Mouse (Mus musculus): ENCODE data around the gene Cyb5r1.

The Cyb5r1 gene

DNA sequence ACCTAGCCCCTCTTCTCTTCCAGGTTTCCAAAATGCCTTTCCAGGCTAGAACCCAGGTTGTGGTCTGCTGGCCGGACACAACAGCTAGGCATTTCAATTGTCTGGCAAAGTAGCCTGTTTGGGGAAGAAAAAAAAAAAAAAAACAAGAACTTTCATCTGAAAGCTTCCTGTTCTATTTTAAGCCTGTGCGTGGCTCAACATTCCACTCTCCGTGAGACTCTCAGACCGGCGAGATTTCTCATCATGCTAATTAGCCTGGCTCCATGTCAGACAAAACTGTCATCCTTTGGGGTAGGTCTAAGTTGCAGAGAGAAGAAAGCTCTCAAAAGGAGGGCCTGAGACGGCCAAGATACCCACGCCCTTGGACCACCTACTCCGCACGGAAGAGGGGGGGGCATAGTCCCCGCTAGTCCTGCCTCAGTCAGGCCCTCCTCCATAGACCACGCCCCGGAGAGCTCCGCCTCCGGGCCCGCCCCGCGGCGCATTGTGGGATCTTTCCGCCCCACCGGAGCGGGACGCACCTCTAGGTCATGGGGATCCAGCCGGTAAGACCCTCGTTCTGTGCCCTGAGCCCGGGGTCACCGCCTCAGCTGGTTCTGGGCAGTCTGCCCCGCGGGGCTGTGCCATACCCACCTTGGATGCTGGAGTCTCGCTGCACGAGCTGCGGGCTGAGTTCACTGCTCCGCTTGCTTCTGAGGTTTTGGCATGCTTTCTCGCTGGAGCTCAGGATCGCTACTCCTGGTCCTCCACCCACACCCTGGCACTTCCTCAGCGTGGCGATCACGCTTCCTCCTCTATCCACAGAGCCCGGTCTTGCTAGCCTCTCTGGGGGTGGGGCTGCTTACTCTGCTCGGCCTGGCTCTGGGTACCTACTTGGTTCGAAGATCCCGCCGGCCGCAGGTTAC lies at the start of gene Cyb5r1:
Cyb5r1 (plus strand) TSS at position 51 of the 905 bp plus-strand sequence.
- DNase-seq (ENCODE audit: low read depth, low spot score): peak; percentile 82

GRCm38 (mm10) chr1:134357461-134357860 lies 47.9 kb upstream of the Cyb5r1 start:
- DNase-seq (ENCODE audit: low read depth, low spot score): no peak

DNA sequence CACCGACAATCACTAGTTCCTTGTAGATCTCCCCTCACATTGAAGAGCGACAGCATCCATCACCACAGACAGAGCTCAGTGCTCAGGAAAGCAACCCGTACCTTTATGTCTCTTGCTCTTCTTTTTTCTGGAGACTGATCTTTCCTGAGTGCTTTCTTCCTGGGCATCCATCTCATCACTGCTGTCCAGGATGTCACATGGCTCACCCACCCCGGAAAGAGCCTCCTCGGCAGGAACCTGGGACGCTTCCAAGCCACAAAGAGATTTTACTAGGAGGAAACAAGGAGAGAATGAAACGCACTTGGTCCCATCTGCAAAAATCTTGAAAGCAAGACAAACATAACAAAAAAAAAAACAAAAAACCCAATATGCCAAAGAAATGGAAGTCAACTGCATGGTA lies 44.7 kb upstream of the Cyb5r1 start:
- DNase-seq (ENCODE audit: low read depth, low spot score): no peak

DNA sequence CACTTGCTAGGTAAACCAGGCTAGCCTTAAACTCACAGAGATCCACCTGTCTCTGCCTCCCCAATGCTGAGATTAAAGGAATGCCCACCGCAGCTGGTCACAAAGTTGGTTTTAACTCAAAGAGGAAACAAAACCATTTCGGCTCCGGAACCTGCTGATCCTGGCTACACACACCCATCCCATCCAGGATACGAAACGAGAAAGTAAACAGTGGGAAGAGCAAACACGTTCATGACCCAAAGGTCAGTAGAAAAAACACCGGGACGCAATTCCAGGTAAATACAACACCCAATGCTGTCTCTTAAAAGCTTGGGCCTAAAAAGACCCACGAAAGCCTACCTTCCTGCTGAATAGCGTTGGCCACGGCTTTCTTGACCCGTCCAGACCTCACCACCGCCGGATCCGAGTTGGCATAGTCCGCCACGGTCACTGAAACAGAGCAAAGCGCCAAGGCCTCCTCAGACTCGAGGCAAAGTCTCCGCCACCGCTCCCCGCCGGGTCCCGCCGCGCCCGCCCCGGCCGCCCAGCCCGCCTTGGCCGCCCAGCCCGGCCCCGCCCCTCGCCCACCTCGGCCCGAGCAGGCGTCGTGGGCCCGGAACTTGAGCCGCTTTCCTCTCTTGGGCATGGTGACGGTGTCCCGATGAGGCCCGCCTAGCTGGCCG lies 44.0 kb upstream of the Cyb5r1 start:
- no peak for DNase-seq (ENCODE audit: low read depth, low spot score)

- peak; percentile 97 for DNase-seq (ENCODE audit: low read depth, low spot score)
Measured at GRCm38 (mm10) chr1:134361857-134362212, 43.5 kb upstream of the Cyb5r1 start, which contains the start of gene Tmem183a. Gene Tmem183a, minus strand, starts transcription at chr1:134361979.

DNA sequence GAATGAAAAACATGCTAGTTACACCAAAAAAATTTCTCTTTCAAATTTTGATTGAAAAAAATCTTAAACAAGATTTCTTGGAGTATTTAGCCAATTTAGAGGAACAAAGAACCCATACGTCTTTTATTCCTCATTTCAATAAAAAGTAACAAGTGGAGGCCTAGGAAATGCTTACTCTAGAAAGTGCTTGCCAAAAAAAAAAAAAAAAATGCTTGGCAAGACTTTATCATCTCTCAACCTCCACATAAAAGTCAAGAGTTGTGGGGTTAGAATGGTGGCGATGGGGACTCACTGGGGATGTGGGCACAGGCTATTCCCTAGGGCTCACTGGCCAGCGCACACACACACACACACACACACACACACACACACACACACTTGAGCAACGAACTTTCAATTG lies 42.2 kb upstream of the Cyb5r1 start:
- DNase-seq (ENCODE audit: low read depth, low spot score): no peak

- DNase-seq (ENCODE audit: low read depth, low spot score): no peak
Measured at GRCm38 (mm10) chr1:134365491-134365890, 39.9 kb upstream of the Cyb5r1 start.

- DNase-seq (ENCODE audit: low read depth, low spot score): peak; percentile 29
Measured at GRCm38 (mm10) chr1:134368777-134369337, 36.5 kb upstream of the Cyb5r1 start.

- DNase-seq (ENCODE audit: low read depth, low spot score): no peak
Measured at GRCm38 (mm10) chr1:134374124-134374523, 31.2 kb upstream of the Cyb5r1 start.

GRCm38 (mm10) chr1:134381051-134381450 lies 24.3 kb upstream of the Cyb5r1 start:
- DNase-seq (ENCODE audit: low read depth, low spot score): no peak

- DNase-seq (ENCODE audit: low read depth, low spot score): peak; percentile 47
Measured at GRCm38 (mm10) chr1:134381795-134382625, 23.3 kb upstream of the Cyb5r1 start.

DNA sequence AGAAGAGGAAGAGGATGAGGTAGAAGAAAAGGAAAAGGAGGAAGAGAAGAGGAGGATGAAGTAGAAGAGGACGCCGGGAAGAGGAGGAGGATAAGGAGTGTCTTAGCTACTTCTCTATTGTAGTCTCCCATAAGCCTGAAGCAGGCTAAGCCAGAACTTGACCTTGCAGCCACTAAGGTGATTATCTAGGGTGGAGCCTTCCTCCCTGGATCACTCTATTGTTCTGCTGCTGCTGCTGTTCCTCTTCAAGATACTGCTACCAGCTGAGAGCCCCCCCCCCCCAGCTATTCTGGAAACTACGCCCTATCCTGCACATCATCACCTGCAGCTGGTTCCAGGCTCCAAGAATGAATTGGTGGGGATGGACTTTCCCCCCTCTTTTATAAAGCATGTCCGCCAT lies 20.8 kb upstream of the Cyb5r1 start:
- no peak for DNase-seq (ENCODE audit: low read depth, low spot score)

DNA sequence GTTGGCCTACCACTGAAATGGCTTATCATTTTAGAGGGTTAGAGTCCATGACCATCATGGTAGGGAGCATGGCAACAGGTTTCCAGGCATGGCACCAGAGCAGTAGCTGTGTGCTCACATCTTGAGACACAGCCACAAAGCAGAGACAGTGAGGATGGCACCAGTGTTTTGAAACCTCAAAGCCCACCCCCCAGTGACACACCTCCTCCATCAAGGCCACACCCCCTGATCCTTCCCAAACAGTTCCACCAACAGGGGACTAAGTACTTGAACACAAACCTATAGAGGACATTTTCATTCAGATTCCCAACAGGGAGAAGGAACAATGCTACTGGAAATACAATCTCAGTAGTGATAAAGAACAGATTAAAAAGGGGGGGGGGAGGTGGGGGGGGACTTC lies 20.2 kb upstream of the Cyb5r1 start:
- no peak for DNase-seq (ENCODE audit: low read depth, low spot score)

DNA sequence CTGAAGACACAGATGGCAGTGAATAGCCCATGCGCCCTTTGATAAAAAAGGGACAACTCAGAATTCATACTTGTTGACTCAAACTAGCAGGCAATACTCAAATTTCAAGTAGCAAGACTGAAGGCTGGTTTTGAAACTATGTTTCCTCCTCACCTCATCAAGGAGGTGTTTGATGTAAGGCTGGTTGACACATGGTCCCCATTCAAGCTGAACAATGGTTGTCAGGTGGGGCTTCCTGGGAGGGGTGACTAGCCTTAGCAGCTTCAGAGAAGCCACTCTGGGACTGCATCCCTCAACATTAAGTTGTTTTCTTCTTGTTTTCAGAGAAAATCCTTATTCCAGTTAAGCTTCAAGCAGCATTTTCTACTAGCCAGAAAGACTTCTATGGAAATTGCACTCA lies 19.7 kb upstream of the Cyb5r1 start, which contains the start of gene 4933406M09Rik:
4933406M09Rik (plus strand) TSS at position 275 of the 400 bp plus-strand sequence.
- DNase-seq (ENCODE audit: low read depth, low spot score): no peak

DNA sequence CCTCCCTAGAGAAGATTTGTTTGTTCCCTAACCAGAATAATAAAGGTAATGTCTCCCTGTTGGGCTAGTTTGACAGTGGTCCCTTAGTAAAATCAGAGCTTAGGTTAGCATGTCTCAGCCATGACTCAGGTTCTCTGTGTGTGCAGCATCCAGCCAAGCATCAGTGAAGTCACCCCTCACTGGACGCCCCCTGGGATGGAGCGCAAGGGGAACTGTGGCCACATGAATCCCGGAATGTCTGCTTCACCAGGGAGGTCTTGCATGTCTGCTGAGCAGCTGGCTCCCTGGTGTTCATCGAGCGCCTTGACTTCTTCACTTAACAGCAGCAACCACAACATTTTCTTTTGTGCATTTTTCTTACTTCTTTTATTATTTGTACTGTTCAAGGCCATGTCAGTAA lies 11.5 kb upstream of the Cyb5r1 start:
- DNase-seq (ENCODE audit: low read depth, low spot score): no peak

DNA sequence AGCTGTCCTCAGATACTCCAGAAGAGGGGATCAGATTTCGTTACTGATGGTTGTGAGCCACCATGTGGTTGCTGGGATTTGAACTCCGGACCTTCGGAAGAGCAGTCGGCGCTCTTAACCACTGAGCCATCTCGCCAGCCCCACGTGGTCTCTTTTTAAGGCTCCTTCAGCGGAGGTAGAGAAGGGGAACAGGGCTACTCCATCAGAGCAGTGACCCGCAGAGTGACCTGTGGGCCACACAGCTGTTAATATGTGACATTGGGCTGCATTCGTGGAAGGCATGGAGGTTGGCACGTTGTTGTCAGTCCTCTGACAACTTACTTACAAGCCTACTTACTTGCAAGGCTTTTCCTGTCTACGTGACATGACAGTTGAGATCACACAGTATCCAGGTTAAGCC lies 7.1 kb upstream of the Cyb5r1 start:
- DNase-seq (ENCODE audit: low read depth, low spot score): no peak

- DNase-seq (ENCODE audit: low read depth, low spot score): no peak
Measured at GRCm38 (mm10) chr1:134399735-134400134, 5.6 kb upstream of the Cyb5r1 start.

GRCm38 (mm10) chr1:134406414-134406771 lies 1.0 kb downstream of the Cyb5r1 start:
- DNase-seq (ENCODE audit: low read depth, low spot score): no peak

DNA sequence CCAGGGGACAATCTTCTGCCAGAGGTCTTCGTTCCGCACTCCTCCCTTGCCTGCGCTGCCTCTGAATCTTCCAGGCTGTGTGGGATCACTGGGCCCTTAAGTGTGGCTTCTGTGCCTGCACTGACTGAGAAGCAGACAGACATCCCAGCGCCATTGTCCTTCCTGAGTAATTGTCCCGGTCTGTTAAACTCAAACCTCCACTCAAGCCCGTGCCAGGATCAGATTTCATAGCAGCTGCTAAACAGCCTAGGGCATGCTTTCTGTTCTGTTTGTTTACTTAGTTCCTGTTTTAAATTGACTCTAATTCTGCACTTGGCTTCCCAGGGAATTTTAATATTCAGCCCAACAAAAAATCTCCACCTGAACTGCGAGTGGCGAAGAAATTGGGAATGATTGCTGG lies 2.7 kb downstream of the Cyb5r1 start:
- DNase-seq (ENCODE audit: low read depth, low spot score): no peak

DNA sequence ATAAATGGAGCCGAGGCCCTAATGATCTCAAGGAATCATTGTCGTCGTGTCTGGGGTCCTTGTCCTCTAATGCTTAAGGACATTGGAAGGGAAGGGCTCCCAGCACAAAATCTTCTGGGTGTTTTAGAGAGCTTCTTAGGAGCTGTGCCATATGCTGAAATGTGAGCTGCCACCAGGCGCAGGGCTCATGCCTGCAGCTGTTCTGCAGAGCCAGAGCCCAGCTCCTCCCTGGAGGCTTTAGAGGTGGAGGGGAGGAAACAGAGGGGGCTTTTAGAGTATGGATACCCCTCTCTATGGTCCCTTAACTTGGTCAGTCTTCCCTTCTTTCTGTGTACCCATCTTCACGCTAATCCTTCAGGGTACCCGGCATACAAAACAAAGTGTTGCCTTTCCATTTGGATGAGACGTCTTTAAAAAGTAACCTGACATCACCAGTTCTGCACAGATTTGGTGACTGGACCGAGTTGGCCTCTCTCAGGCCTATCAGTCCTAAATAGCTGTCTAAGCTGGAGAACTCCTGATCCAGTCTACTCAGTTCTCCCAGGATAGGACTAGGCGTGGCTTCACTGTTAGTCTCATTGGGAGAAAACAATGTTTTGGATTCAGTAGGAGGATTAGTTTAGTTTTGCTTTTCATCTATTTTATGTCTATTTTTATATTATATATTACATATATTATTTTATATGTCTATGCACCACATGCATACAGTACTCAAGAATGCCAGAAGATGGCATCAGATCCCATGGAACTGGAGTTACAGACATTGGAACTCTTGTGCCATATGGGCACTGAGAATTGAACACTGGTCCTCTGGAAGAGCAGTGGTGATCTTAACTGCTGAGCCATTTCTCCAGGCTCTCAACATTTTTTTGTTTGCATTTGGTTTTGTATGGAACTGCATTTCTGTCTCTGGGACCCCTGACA lies 6.6 kb downstream of the Cyb5r1 start:
- DNase-seq (ENCODE audit: low read depth, low spot score): no peak

- no peak for DNase-seq (ENCODE audit: low read depth, low spot score)
Measured at GRCm38 (mm10) chr1:134414038-134414437, 8.7 kb downstream of the Cyb5r1 start.
